Mouse (Mus musculus) cerebellum, postnatal 14 days (tissue): ENCODE measurements around the gene Mrgprd.
A peak's percentile ranks its signal among the peaks of the same experiment; 100 is the strongest.

Experiments
- DNase-seq, 2 experiments: peaks; one replicate each; pipeline ENCODE4 v3.0.0; 2021; ENCODE audit warnings: mixed read lengths in 2 of 2

The Mrgprd gene

DNA sequence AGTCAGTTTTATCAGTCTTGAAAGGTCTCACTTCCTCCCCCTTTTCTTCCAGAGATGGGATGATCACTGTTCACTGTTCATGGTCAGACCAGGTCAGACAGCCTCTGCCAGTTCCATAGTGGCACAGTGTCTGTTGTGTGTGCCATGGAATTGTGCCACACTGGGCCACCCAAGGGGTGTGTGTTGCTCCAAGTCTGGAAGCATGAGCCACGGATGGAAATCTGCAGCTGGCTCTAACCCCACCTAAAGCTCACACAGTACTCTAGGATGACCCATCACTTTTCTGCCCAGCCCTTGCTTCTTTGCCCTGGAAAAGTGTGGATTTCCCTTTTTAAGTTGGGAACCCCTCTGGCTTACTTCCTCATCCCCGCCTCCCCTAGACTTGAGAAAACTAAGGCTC lies 10.5 kb upstream of the Mrgprd start:
- no peak for DNase-seq

GRCm38 (mm10) chr7:145307636-145308035 lies 7.0 kb upstream of the Mrgprd start:
- DNase-seq = no peak

DNA sequence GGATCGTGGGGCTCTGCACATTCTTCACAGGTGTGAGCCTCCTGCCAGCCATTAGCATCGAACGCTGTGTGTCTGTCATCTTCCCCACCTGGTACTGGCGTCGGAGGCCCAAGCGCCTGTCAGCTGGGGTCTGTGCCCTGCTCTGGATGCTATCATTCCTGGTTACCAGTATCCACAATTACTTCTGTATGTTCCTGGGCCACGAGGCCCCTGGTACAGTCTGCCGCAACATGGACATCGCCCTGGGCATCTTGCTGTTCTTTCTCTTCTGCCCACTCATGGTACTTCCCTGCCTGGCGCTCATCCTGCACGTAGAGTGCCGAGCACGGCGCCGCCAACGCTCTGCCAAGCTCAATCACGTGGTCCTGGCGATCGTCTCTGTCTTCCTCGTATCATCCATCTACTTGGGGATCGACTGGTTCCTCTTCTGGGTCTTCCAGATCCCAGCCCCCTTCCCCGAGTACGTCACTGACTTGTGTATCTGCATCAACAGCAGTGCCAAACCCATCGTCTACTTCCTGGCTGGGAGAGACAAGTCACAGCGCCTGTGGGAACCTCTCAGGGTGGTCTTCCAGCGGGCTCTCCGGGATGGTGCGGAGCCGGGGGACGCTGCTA lies 6.5 kb upstream of the Mrgprd start:
- peak; percentile 80 for DNase-seq

- no peak for DNase-seq
These were observed 5.8 kb upstream of the Mrgprd start for GRCm38 (mm10) chr7:145308866-145309265.

- DNase-seq = no peak
These were observed 4.8 kb upstream of the Mrgprd start for GRCm38 (mm10) chr7:145309877-145310276.

GRCm38 (mm10) chr7:145310526-145310925 lies 4.1 kb upstream of the Mrgprd start:
- no peak for DNase-seq

DNA sequence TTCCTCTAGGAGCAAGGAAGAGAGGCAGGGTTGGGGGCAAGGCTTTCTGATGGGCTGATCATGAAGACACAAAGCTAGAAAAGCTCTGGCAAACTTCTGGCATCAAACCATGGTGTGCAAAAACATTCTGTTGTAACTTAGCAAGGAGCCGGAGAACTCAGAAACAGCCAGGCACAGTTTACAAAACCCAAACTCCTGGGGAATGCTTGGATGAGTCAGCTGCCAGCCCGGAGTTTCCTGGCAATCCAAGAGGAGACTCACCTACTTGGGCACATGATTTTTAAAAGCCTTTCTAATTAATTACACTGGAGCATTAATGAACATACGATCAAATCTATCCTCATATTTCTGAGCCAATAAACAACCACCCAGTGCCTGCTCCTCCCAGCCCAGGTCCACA lies 2.5 kb upstream of the Mrgprd start:
- no peak for DNase-seq

DNA sequence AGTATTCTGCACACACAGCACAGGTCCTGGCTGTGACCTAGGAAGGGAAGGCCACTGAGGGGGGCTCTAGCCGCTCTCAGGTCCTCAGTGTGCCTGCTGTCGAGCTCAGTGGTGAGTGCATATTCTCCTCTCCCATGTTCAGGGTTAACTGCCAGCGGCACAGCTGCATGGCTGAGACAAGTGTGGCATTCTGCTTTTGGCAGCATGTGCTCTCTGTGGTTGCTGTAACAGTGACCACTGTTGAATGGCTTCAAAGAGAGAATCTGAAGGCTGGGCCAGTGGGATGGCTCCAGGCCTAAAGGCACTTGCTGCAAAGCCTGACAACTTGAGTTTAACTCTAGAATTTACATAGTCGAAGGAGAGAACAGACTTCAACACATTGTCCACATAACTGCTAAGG lies 2.9 kb downstream of the Mrgprd start:
- peak; percentile 41 to 43 for DNase-seq

DNA sequence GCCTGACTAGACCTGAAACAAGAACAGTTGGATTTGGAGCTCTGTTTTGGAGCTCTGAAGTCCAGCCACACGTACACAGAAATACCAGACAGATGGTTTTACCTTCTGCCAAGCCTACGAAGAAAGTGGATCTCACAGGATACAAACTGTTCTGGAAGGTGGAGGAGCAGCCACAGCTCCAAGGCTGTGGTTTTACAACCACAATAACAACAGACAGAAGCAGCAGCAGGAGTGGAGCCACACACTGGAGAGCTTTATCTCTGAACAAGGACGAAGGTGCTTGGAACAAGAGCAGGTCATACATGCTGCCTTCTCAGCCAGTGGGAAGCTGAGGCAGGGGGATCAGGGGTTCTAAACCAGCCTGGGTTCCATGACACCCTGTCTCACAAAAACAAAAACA lies 4.8 kb downstream of the Mrgprd start:
- peak; percentile 41 to 72 for DNase-seq

DNA sequence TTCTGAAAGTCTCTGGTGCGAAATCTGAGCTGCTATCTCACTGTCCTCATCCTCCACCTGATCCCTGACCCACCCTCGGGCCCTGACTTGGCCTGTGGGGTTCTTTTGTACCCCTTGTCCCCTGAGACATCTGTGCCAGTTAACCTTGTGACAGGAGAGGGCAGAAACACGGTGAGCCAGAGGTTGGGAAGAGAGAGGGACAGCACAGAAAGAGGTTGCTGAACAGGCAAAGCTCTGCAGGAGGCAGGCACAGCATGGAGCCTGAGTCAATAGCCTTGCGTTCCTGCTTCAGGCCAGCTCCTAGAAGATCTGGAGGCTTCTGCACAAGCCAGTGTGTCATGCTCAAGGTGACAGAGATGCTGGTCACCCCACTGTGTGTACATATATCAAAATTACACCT lies 9.0 kb downstream of the Mrgprd start:
- DNase-seq = no peak

DNA sequence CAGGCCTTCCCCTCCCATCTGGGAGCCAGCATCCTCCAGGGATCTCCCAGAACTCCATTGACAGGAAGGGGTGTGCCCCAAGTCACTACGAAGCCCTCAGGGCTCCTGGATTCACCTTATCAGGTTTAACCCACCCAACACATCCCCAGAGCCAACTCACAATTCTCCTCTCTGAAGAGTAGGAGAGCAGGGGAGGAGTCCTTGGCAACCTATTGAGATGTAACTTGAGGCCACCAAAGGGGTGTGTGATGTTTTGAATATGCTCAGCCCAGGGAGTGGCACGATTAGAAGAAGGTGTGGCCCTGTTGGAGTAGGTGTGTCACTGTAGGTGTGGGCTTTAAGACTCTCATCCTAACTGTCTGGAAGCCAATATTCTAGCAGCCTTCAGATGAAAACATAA lies 11.1 kb downstream of the Mrgprd start:
- no peak for DNase-seq

- DNase-seq = no peak
These were observed 15.3 kb downstream of the Mrgprd start for GRCm38 (mm10) chr7:145329982-145330381.

DNA sequence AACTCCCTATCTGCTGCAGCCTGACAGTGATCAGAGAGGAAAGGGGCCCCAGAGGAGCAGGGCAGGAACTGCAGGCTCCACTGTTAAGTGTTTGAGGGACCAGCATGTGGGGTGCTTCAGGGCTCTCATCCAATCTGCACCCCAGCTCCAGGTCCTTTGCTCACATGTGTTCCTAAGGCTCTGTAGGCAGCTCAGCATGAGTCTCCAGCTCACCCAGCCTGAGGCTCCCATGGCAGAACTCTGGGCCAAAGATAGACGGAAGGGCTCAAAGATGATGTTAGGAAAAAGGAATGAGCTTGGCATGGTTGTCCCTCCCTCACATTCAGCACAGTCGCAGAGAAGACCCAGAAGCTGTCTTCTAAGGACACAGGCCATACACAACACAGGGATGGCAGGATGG lies 16.0 kb downstream of the Mrgprd start:
- no peak for DNase-seq

DNA sequence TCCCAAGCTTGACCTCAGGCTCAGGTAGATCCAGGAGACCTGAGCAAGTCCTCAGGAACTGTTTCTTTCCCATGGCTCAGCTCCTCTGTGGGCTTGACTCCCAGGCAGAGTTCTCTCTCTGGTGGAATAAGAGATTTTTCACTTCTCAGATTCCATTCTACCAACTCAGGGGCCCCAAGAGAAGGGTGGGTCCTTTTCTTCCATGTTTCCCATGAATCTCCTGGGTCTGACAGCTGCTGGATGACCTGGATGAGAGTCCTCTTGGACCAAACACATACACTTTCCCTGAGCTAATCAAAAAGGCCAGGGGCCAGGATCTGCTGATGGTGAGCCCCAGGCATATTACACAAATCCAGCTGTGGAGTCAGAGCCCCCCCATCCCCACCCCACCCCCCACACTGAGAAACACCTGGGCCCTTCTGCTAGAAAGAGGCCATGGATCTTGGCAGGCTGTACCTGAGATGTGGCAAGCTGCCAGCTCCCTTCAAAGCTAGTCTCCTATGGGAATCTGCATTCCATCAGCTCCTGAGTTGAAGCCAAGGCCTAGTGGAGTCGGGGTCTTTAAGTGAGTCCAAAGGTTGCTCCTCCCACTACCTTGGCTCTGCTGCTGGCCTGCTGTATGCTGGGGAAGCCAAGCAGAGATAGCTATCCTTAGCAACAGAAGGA lies 17.9 kb downstream of the Mrgprd start:
- peak; percentile 73 to 82 for DNase-seq

DNA sequence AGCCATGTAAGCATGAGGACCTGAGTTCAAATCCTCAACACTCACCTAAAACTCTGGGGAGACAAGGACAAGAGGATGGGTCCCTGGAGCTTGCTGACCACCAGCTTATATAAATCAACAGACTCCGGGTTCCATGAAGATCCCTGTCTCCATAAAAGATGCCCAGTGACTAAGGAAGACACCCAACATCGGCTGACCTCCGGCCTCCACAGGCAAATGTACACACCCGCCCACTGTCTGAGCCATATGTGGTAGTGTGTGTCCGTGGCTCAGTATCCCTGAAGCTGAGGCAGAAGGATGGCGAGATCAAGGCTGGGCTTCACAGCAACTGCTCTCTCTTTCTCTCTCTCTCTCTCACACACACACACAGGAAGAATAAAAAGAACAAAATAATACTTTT lies 19.3 kb downstream of the Mrgprd start:
- no peak for DNase-seq

DNA sequence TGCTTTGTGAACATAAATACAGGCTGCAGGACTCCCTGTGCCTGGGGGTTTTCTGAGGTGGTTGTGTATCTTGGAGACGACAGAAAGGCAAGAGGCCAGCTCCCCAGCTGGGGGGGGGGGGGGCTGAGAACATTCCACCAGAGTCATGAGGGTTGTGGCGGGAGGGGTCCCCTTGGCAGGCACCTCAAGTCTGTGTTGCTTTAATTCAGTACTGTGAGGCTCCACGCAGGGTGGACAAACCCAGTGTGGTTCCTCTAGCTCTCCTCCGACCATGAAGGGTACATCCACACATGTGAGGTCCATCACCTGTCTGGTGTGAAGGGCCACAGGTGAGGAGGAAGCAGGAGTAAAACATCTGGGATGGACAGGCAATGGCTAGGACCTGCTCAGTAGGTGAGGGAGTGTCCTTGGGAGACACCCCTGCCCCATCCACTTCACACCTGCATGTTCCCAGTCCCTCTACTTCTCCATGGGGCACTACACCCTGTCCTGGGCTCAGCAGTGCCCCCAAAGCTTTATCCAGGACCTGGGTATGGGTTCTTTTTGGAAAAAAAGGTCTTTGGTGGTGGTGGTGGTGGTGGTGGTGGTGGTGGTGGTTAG lies 19.9 kb downstream of the Mrgprd start:
- DNase-seq = peak; percentile 52 to 64

GRCm38 (mm10) chr7:145335199-145335598 lies 20.6 kb downstream of the Mrgprd start:
- peak; percentile 94 to 98 for DNase-seq

GRCm38 (mm10) chr7:145335616-145336332 lies 21.1 kb downstream of the Mrgprd start:
- peak; percentile 78 to 87 for DNase-seq

DNA sequence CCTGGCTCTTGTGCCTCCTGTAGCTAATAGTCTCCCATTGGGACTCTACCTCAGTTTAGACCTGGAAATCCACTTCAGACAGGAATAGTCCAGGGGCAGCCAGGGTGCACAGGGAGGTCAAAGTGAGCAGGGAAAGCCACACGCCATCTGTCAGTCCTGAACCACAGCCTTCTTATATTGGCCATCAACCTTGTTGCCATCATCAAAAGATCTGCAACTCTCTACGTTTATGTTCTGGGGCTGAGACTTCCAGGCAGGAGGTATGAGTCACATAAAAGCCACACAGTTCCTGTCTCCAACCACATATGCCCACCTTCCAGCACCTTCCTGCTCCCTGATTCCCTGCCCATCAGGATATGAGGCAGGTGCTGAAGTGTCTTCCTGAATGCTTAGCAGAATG lies 23.3 kb downstream of the Mrgprd start:
- DNase-seq = no peak

DNA sequence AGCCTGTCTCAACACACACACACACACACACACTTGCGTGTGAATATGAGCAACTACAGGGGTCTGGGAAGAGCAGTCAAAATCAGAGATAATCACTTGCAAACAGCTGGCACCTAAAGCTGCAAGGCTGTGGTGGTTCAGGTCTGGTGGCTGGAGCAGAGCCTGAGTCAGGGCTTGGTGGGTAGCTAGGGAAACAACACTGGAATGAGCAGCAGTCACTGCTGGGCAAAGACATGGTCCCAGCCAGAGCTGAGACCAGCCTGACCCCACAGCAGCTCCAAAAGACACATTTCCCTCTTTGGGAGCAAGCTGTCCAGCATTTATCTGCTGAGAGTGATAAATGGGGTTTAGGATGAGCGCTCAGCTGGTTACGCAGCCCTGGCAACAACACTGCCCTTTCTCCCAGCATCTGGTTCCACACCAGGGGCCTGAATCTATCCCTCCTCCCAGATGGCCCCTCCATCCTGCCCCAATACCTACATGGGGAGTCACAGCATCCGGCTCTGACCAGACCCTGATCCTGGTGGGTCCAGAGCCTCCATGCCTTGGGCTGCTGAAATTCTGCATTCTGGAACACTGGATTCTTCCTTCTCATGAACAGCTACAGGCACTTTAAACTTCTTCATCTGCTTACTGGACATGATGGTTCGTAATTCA lies 25.7 kb downstream of the Mrgprd start:
- no peak for DNase-seq
